Mouse (Mus musculus): ENCODE measurements around the gene Nup85.

DNA sequence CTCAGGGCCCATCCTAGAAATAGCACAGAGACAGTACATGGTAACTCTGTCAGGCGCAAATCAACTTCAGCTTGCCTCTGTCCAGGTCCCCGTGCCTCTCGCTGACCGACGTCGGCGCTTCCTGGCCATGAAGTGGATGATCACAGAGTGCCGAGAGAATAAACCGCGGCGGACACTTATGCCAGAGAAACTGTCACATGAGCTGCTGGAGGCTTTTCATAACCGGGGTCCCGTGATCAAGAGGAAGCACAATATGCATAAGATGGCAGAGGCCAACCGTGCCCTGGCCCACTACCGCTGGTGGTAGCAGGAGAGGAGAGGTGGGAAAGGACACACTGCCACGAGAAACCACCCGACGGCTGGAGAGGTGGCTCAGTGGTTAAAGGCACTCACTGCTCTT lies 42.5 kb downstream of the Nup85 start:
- TF ChIP-seq CHD2 (IDR thresholded peaks at IDR 0.05; ENCODE audit: low read depth, low read length) (no peak), HCFC1 (IDR thresholded peaks at IDR 0.05; ENCODE audit: borderline replicate concordance, insufficient read depth, low read length) (no peak), MAFK (IDR thresholded peaks at IDR 0.05; ENCODE audit: insufficient read depth, low read depth, low read length) (no peak)
